Mouse (Mus musculus) lung, embryonic 16.5 days (tissue): ENCODE data around the gene Rtn2. TPM values are rescaled to one million over a fixed set of nuclear protein-coding genes. Genes with fewer than 3 reads are reported as not detected.

Experiments
- ATAC-seq: fragments of 200-750 bp; cut with Nextera tagmentation; 2 replicates; pipeline ENCODE4 v1.8.0; 2017; ENCODE audit warnings: low read depth, mild to moderate bottlenecking, moderate library complexity
- H3K27ac ChIP-seq: fragments of 300-500 bp; sonication (generic); 2 replicates; pipeline ENCODE4 v1.5.1; 2014; ENCODE audit warnings: mild to moderate bottlenecking, control low read depth, low read length
- H3K27me3 ChIP-seq: fragments of 300-500 bp; sonication (generic); 2 replicates; pipeline ENCODE4 v1.6.1; 2014; ENCODE audit warnings: low read depth, low read length, mixed read lengths; ENCODE audit not compliant: control insufficient read depth, insufficient read depth
- H3K36me3 ChIP-seq: fragments of 300-500 bp; sonication (generic); 2 replicates; pipeline ENCODE4 v1.6.1; 2014; ENCODE audit warnings: low read length; ENCODE audit not compliant: control insufficient read depth, insufficient read depth
- H3K4me1 ChIP-seq: fragments of 300-500 bp; sonication (generic); replicated peaks from 2 replicates; pipeline ENCODE4 v1.6.1; 2014; ENCODE audit warnings: low read length, mixed read lengths; ENCODE audit not compliant: control insufficient read depth, insufficient read depth
- H3K4me2 ChIP-seq: fragments of 300-500 bp; sonication (generic); 2 replicates; pipeline ENCODE4 v1.6.1; 2014; ENCODE audit warnings: low read depth, low read length, control low read depth
- H3K4me3 ChIP-seq: fragments of 300-500 bp; sonication (generic); 2 replicates; pipeline ENCODE4 v1.5.1; 2014; ENCODE audit warnings: mild to moderate bottlenecking, low read length, control low read depth
- H3K9ac ChIP-seq: fragments of 300-500 bp; sonication (generic); 2 replicates; pipeline ENCODE4 v1.6.1; 2014; ENCODE audit warnings: low read length, control low read depth
- H3K9me3 ChIP-seq: fragments of 300-500 bp; sonication (generic); 2 replicates; pipeline ENCODE4 v1.6.1; 2016; ENCODE audit warnings: low read length; ENCODE audit not compliant: control insufficient read depth
- WGBS: fragments of 180-500 bp; shearing (Covaris S2); extraction: QIAGEN DNeasy Blood & Tissue Kit; methylation state at CpG from one replicate; pipeline ENCODE4 v1.1.7; 2014; 5-methylcytosine and 5-hydroxymethylcytosine counted together
- polyA plus RNA-seq: library from polyadenylated mRNA; unstranded; fragments of >200 nt; fragmentation: Nextera tagmentation; extraction: Ambion mirVana; gene quantifications from 2 replicates; pipeline ENCODE4 v1.2.1, GENCODE M21; 2015

Rtn2 gene
- polyA plus RNA-seq, 1 experiment from 2014 or later = 13.8 TPM

DNA sequence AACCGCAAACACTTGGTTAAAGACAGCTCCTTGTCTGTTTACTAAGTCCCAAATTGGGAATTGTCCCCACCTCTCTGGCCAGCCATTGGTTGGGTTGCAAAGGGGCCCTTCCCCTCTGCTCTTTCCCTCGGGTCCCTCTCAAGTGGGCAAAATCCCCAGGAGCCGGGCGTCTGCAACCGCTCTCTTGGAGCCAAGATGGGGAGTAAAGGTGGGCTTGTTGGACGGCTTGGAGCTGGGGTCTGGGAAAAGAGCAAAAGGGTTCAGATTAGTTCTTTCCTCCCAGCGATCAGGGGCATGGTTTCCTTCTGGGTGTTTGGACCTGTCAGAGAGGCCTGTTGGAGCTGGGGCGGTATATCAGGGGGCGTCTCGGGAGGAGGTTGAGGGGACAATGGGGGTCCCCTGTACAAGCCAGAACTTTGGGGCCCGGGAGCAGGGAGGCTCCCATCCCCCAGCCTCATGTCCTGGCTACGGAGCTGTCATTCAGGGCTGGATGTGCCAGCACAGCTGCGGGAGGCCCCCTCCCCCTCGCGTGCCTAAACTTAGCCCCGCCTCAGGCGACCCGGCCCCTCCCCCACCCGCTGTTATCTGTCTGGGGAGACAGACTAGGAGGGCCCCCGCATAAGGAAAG, 8.7 kb downstream of the Rtn2 start:
- Histone ChIP-seq H3K4me2 (peak overlapping the region; percentile 61), H3K4me3 (peak overlapping the region; percentile 52), H3K9ac (peak overlapping the region; percentile 64), H3K36me3 (no peaks in the 10 kb centered on the region), H3K27ac (peak overlapping the region; percentile 30; the same call in 1 of the 2 replicates), H3K9me3 (no peaks in the 10 kb centered on the region), H3K27me3 (no peaks in the 10 kb centered on the region), H3K4me1 (no peaks in the 10 kb centered on the region; the same call in 1 of the 2 replicates)
- ATAC-seq = peak; percentile 72
- under 1% methylated on average over 20 of the region's 20 CpGs for WGBS

DNA sequence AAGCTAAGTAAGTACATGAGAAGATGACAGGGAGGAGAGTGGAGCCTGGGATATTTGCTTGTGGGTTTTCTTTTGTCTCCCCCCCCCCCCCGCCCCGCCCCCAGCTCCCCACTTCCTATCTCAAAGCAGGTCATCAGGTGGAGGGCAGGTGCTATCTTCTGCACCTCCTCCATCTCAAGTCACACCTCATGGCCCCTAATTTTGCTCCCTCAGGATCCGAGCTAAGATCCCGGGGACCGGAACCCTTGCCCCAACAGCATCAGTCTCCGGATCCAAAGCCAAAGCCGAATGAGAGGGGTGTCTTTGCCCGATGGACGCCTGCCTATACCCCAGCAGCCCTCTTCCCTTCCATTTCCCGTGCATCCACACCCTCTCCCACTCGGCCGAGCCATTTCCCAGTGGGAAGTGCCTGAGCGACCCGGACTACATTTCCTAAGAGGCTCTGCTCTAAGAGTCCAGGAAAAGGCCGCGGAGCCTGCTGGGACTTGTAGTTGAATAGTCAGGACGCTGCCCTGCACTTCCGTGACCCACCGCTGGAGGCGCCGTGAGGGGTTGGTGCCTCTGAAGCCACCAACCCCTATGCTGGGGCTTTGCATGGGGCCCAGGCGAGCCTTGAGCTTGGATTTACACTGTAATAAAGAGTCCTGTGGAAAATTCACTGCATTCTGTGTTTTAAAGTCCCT, 13.2 kb downstream of the Rtn2 start:
- Histone ChIP-seq H3K27me3 (no peaks in the 10 kb centered on the region), H3K27ac (no peak overlapping the region), H3K9ac (peak overlapping the region; percentile 75), H3K4me3 (peak overlapping the region; percentile 48), H3K36me3 (no peaks in the 10 kb centered on the region), H3K4me1 (no peaks in the 10 kb centered on the region; the same call in 1 of the 2 replicates), H3K4me2 (peak overlapping the region; percentile 75), H3K9me3 (no peaks in the 10 kb centered on the region)
- WGBS = 14% methylated on average over 20 of the region's 22 CpGs
- peak; percentile 81 for ATAC-seq

DNA sequence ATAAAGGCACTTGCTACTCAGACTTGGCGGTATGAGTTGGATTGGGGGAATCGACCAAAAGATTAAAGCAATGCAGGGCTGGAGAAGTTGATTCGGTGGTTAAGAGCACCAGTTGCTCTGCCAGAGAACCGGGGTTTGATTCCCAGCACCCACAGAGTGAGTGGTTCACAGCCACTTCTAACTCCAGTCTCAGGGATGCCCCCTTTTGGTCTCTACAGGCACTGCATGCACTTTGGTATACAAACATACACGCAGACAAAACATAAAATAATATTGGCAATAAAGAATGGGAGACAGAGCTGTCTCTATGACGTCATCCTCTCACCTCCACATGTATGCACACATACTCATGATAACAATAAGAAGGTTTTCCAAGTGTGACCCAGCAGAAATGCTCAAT, 14.6 kb downstream of the Rtn2 start:
- Histone ChIP-seq H3K9me3 (no peaks in the 10 kb centered on the region), H3K4me2 (no peak overlapping the region), H3K27ac (no peak overlapping the region), H3K36me3 (no peaks in the 10 kb centered on the region), H3K9ac (no peak overlapping the region), H3K4me1 (peaks cover 6% of the 10 kb centered on the region), H3K4me3 (no peak overlapping the region), H3K27me3 (peaks cover 6% of the 10 kb centered on the region)
- ATAC-seq = no peak
- 80% methylated on average over 6 of the region's 6 CpGs for WGBS

DNA sequence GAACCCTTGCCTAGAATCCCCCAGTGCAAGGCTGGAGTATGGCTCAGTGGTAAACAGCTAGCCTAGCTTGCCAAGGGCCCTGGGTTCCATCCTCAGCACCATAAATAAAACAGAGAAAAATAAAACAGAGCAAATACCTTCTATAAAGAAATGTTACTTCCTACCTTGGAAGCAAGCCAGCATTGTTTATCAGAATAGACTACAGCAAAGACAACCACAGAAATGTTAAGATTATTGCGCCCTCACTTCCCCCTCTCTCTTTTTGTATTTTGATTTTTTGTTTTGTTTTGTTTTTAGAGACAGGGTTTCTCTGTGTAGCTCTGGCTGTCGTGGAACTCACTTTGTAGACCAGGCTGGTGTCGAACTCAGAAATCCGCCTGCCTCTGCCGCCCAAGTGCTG, 15.4 kb downstream of the Rtn2 start:
- H3K4me3 ChIP-seq = no peak overlapping the region
- ATAC-seq = no peak
- H3K27me3 ChIP-seq = peaks cover 13% of the 10 kb centered on the region
- H3K4me1 ChIP-seq = peaks cover 6% of the 10 kb centered on the region
- H3K9ac ChIP-seq = no peak overlapping the region
- no peak overlapping the region for H3K27ac ChIP-seq
- H3K4me2 ChIP-seq = no peak overlapping the region
- no peaks in the 10 kb centered on the region for H3K9me3 ChIP-seq
- H3K36me3 ChIP-seq = no peaks in the 10 kb centered on the region
- 88% methylated on average over 5 of the region's 5 CpGs for WGBS

DNA sequence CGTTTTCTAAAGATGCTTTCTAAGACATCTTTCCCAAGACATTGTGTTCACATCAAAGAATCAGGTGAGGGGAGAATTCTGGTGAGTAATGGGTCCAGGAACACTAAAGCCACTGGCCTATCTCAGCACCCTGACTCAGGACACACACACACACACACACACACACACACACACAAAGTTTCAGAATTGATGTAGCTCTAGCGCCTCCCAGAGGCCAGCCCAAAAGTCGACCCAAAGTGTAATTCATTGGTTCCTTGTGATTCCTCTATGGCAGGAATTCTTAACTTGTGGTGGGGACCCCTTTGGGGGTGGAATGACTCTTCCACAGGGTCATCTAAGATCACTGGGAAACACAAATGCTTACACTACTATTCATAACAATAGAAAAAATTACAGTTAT, 16.8 kb downstream of the Rtn2 start:
- 24% methylated on average over 3 of the region's 3 CpGs for WGBS
- Histone ChIP-seq H3K4me1 (peaks cover 13% of the 10 kb centered on the region), H3K9ac (no peak overlapping the region), H3K4me2 (no peak overlapping the region), H3K27ac (no peak overlapping the region), H3K9me3 (no peaks in the 10 kb centered on the region), H3K27me3 (peaks cover 26% of the 10 kb centered on the region), H3K4me3 (no peak overlapping the region), H3K36me3 (no peaks in the 10 kb centered on the region)
- no peak for ATAC-seq

DNA sequence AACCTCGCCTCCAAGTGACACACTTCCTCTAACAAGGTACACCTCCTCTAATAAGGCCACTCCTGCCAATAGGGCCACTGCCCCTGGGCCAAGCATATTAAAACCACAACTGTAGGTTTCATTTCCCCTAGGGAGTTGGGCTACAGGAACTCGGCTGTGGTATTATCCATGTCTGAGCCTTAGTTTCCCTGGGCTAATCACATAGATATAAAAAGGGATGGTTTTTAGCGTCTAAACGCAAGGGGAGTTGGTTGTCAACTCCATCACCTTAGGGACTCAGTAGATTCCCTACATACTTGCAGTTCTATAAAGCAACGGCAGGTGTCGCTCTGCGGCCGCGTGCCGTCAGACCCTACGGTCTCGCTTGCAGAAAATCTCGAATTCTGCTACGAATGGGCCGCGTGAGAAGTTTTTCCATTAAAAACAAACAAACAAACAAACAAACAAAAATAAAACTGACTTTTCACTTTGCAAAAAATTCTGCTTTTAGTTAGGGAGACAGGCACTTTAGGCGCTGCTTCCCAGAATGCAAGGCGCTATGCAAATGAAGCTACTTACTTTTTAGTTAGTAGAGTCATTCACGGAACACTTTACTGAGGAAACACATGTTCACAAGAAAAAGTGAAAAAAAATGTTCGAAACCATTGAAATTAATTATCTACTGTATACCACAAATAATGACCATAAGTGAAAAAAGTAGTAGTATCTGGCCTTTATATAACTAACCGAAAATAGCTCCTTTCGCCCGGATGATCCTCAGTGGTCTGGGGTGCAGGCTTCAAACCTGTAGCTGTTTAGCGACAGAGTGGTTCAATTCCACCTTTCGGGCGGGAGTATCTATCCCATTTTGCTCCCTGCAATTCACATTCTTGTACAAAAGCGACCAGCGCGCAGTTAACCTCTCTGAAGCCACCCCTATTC, 18.3 kb downstream of the Rtn2 start:
- ATAC-seq = peak; percentile 87
- Histone ChIP-seq H3K4me1 (peaks cover 22% of the 10 kb centered on the region), H3K27ac (no peak overlapping the region), H3K27me3 (peaks cover 42% of the 10 kb centered on the region), H3K9me3 (no peaks in the 10 kb centered on the region), H3K9ac (peak overlapping the region; percentile 44; the same call in 1 of the 2 replicates), H3K36me3 (no peaks in the 10 kb centered on the region), H3K4me3 (peak overlapping the region; percentile 53), H3K4me2 (peak overlapping the region; percentile 51)
- under 1% methylated on average over 29 of the region's 29 CpGs for WGBS

DNA sequence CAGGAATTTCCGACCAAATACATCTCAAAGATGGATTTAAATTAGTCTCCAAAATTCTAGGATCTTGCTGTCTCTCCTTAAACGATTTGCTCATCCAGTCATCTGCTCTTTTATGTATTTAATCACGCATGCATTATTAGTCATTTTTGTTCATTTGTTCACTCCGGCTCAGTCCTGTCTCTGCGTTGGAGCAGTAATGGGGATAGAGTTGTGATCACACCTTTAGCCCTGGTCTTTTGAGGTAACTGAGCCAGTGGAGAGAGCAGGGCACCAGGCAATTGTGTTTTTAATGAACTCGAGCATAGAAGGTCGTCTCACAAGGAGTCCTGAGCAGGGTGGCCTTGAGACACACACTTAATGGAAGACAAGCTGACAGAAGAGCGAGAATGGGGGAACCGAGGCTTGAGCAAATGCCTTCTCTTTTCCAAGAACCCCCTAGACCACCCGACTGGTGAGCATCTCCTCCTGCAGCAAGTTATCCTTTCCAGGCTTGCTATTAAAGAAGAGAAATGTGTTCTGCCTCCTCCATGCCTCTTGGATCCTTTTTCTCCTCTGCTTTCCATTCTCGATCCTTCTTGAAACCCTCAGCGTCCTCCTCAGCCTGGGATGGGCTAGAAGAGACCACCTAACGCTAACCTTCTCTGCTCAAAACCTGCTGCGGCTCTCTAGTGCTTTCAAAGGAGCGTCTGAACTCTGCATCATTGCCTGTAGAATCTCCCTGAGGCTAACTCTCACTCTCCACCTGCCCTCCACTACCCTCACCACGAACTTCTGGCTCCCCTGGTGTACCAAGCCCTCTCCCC, 19.2 kb downstream of the Rtn2 start:
- Histone ChIP-seq H3K27ac (no peak overlapping the region), H3K36me3 (no peaks in the 10 kb centered on the region), H3K27me3 (peaks cover 51% of the 10 kb centered on the region), H3K4me2 (peak overlapping the region; percentile 51), H3K4me3 (peak overlapping the region; percentile 27), H3K4me1 (peaks cover 22% of the 10 kb centered on the region), H3K9ac (peak overlapping the region; percentile 39; the same call in 1 of the 2 replicates), H3K9me3 (no peaks in the 10 kb centered on the region)
- 14% methylated on average over 16 of the region's 16 CpGs for WGBS
- no peak for ATAC-seq

DNA sequence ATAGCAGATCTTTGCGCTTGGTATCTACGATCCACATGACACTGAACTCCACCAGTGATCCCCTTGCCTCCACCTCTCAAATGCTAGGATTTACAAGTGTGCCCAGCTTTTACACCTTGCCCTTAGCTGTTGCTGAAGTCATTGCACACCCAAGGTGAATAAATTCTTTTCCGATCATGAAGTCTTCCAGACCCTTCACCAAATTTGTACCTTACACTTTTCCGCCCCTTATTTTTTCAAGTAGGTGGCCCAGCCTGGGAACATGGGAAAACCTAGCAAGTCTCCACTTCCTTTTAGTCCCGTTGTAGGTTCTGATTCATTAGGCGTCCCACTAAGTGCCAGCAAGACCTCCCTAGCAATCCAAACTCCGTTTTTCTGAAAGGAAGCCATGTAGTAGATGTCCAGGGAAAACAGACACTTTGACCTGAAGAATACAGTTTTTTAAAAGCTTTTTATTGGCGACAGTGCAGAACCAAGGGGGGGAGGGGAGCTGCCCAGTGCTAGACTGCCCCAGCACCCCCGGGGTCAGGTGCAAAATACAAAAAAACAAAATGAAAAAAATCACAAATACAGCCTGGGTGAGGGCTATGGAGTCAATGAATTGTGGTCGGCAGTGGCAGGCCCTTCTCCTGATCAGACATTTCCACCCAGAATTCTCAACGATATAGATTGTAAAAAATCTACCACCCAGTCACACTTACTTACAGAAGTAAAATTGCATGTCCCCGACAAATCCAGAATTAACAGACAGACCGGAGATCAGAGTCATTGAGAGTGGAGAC, 20.0 kb downstream of the Rtn2 start:
- H3K9ac ChIP-seq = no peak overlapping the region
- no peak overlapping the region for H3K27ac ChIP-seq
- 49% methylated on average over 13 of the region's 13 CpGs for WGBS
- no peaks in the 10 kb centered on the region for H3K36me3 ChIP-seq
- H3K4me3 ChIP-seq = no peak overlapping the region
- peaks cover 22% of the 10 kb centered on the region for H3K4me1 ChIP-seq
- H3K27me3 ChIP-seq = peaks cover 58% of the 10 kb centered on the region
- ATAC-seq = no peak
- no peak overlapping the region for H3K4me2 ChIP-seq
- no peaks in the 10 kb centered on the region for H3K9me3 ChIP-seq
